ENCODE assay signal across 8 mouse cellular contexts in the genomic region with DNA sequence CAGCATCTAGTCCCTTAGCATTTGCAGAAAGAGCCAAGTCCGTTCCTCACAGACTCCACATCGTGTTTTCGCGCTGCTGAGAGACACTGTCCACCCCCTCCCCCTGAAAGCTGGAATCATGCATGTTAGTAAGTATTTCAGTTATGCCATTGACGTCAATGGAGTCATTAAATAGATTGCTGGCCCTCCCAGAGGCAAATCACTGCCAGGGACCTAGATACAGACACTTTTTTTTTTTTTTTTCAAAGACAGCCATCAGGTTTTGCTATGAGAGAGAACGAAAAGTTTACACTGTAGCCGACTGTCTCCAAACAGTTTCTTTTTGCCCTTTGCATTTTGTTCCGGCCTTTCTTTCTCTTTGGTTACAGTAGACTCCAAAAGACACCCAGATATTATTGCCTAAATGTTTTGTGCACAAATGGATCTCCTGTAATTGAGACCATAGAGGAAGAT.
DNase-seq lines count a peak whose midpoint lies in the region; ATAC-seq and TF ChIP-seq lines count a peak whose summit lies in the region.

No protein-coding gene starts in this region.

- intact Hi-C loops in left cerebral cortex, postnatal 25 days (cut with DNase I) = loop anchor here (1.0 kb wide), 3 partner anchors 23 to 79 kb away; no protein-coding TSS in a partner anchor

- ATAC-seq in hindbrain, embryonic 15.5 days (ENCODE audit: low FRiP score, low read depth) = no peak; the same call in 1 of the 2 replicates
- 0 out of 2 replicates have a peak, but pooled peaks have one; percentile 16 for ATAC-seq in megakaryocyte-erythroid progenitor cell, adult 5-6 weeks (replicated peaks; ENCODE audit: low FRiP score, low TSS enrichment, poor library complexity, severe bottlenecking)
- no peak for ATAC-seq in erythroid progenitor cell, adult 5-6 weeks (replicated peaks; ENCODE audit: low FRiP score, poor library complexity, severe bottlenecking)

- WGBS in hindbrain, embryonic 15.5 days = 23% methylated on average over 8 of the region's 8 CpGs

- H3K4me2 ChIP-seq in hindbrain, embryonic 15.5 days = peak overlapping the region; percentile 43

- TF ChIP-seq POLR2A in cortical plate, adult 2 months (IDR thresholded peaks at IDR 0.05; ENCODE audit: extremely low read depth, insufficient read depth, low read length) = no peak

- H3K36me3 ChIP-seq in hindbrain, embryonic 15.5 days = no peaks in the 10 kb centered on the region; the same call in 1 of the 2 replicates

- no peak overlapping the region for H3K9ac ChIP-seq in hindbrain, embryonic 15.5 days

- no peak for TF ChIP-seq CTCF in cortical plate, adult 2 months (IDR thresholded peaks at IDR 0.05; ENCODE audit: extremely low read depth, insufficient read depth, low read length)

- no peaks in the 10 kb centered on the region for H3K9me3 ChIP-seq in hindbrain, embryonic 15.5 days

- H3K27me3 ChIP-seq in hindbrain, embryonic 15.5 days = no peaks in the 10 kb centered on the region

- DNase-seq in Muller cell, postnatal 12 days (ENCODE audit: inconsistent ontology term) = peak; percentile 92
- peak; percentile 76 for DNase-seq in gastrocnemius, postnatal 10 days
- peak; percentile 57 to 92 for DNase-seq in left cerebral cortex, postnatal 25 days (ENCODE audit: low spot score in 2 of 2)
- DNase-seq in right cerebral cortex, postnatal 10 days (ENCODE audit: low spot score in 2 of 2) = peak; percentile 72 to 85

- H3K27ac ChIP-seq in cortical plate, adult 2 months (ENCODE audit: insufficient read depth, low read length) = peak overlapping the region; percentile 40
- peak overlapping the region; percentile 62 for H3K27ac ChIP-seq in hindbrain, embryonic 15.5 days (replicated peaks)

- H3K4me3 ChIP-seq in cortical plate, adult 2 months (ENCODE audit: insufficient read depth, low read length) = no peak overlapping the region
- no peak overlapping the region for H3K4me3 ChIP-seq in hindbrain, embryonic 15.5 days

- H3K4me1 ChIP-seq in cortical plate, adult 2 months (ENCODE audit: control insufficient read depth, insufficient read depth, low read length) = peaks cover 3% of the 10 kb centered on the region; the same call in 1 of the 2 replicates
- H3K4me1 ChIP-seq in hindbrain, embryonic 15.5 days (replicated peaks) = peaks cover 15% of the 10 kb centered on the region
